Mouse (Mus musculus): ENCODE results near the gene Insig1.

DNA sequence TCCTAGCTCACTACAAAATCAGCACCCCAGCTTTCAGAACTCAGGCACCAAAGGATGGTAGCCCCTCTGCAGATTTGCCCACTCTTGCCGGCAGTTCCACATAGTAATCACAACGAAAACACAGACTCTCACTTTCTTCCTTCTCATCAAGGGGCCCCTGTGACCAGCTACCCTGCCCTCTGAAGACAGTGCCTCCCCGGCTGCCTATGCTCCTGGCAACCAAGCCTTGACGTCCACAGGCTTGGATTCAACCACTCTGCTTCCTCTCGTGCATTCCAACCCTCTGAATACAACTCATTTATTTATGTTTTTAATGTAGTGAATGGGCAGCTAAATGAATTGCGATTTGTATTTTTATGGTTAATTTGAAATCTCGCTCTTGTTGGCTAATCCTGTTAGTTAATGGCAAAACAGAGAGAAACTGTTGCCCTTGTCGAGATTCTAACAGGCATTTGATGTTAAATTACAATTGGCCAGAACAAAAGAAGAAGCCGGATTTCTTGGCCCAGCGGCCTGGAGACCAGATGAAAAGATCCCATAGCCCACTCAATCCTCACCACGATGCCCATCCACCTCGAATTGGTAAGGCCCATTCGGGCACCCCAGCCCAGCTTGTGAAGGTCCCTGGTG is 46.2 kb downstream of the Insig1 start:
- TF ChIP-seq CTCF (IDR thresholded peaks at IDR 0.05; ENCODE audit: low read depth, low read length) (no peak), EP300 (IDR thresholded peaks at IDR 0.05; ENCODE audit: insufficient read depth, low read depth, low read length) (no peak)
